Mouse (Mus musculus): ENCODE measurements around the gene Chit1. TPM values are rescaled to one million over a fixed set of nuclear protein-coding genes. Genes with fewer than 3 reads are reported as not detected.

Chit1 gene
- polyA plus RNA-seq, 1 experiment from 2014 or later, result not detected

GRCm38 (mm10) chr1:134080406-134080805 is 30.6 kb upstream of the Chit1 start:
- ATAC-seq (ENCODE audit: insufficient number of reproducible peaks, insufficient read depth, low FRiP score, low TSS enrichment, low read depth), result no peak
- 84% methylated on average over 4 of the region's 4 CpGs for WGBS
- Histone ChIP-seq H3K4me1 (peaks cover 49% of the 10 kb centered on the region), H3K4me3 (no peak overlapping the region), H3K9me3 (no peaks in the 10 kb centered on the region), H3K27me3 (no peaks in the 10 kb centered on the region), H3K27ac (peak overlapping the region; percentile 79), H3K36me3 (peaks cover 12% of the 10 kb centered on the region; the same call in 1 of the 2 replicates), H3K4me2 (no peak overlapping the region), H3K9ac (no peak overlapping the region)

GRCm38 (mm10) chr1:134080881-134081450 is 30.1 kb upstream of the Chit1 start:
- ATAC-seq (ENCODE audit: insufficient number of reproducible peaks, insufficient read depth, low FRiP score, low TSS enrichment, low read depth), result no peak
- Histone ChIP-seq H3K27ac (no peak overlapping the region), H3K4me2 (no peak overlapping the region), H3K4me3 (no peak overlapping the region), H3K9ac (no peak overlapping the region), H3K27me3 (no peaks in the 10 kb centered on the region), H3K9me3 (no peaks in the 10 kb centered on the region), H3K4me1 (peaks cover 43% of the 10 kb centered on the region), H3K36me3 (peaks cover 9% of the 10 kb centered on the region; the same call in 1 of the 2 replicates)
- WGBS, result 76% methylated on average over 5 of the region's 5 CpGs

- Histone ChIP-seq H3K36me3 (no peaks in the 10 kb centered on the region), H3K27ac (no peak overlapping the region), H3K9me3 (no peaks in the 10 kb centered on the region), H3K9ac (peak overlapping the region; percentile 17; the same call in 1 of the 2 replicates), H3K4me2 (no peak overlapping the region), H3K27me3 (no peaks in the 10 kb centered on the region), H3K4me1 (peaks cover 36% of the 10 kb centered on the region), H3K4me3 (no peak overlapping the region)
- WGBS, result 55% methylated on average over 11 of the region's 11 CpGs
- ATAC-seq (ENCODE audit: insufficient number of reproducible peaks, insufficient read depth, low FRiP score, low TSS enrichment, low read depth), result no peak
These were observed 28.0 kb upstream of the Chit1 start for GRCm38 (mm10) chr1:134082987-134083516.

GRCm38 (mm10) chr1:134083676-134084075 is 27.4 kb upstream of the Chit1 start:
- no peak for ATAC-seq (ENCODE audit: insufficient number of reproducible peaks, insufficient read depth, low FRiP score, low TSS enrichment, low read depth)
- H3K9me3 ChIP-seq, result no peaks in the 10 kb centered on the region
- H3K27ac ChIP-seq, result no peak overlapping the region
- H3K4me2 ChIP-seq, result no peak overlapping the region
- H3K27me3 ChIP-seq, result no peaks in the 10 kb centered on the region
- WGBS, result 82% methylated on average over 8 of the region's 8 CpGs
- H3K36me3 ChIP-seq, result no peaks in the 10 kb centered on the region
- H3K4me3 ChIP-seq, result no peak overlapping the region
- H3K4me1 ChIP-seq, result peaks cover 32% of the 10 kb centered on the region
- H3K9ac ChIP-seq, result no peak overlapping the region

GRCm38 (mm10) chr1:134084128-134084527 is 26.9 kb upstream of the Chit1 start:
- H3K27ac ChIP-seq, result no peak overlapping the region
- 80% methylated on average over 3 of the region's 3 CpGs for WGBS
- no peaks in the 10 kb centered on the region for H3K36me3 ChIP-seq
- H3K4me3 ChIP-seq, result no peak overlapping the region
- no peaks in the 10 kb centered on the region for H3K9me3 ChIP-seq
- H3K4me1 ChIP-seq, result peaks cover 32% of the 10 kb centered on the region
- H3K27me3 ChIP-seq, result no peaks in the 10 kb centered on the region
- no peak for ATAC-seq (ENCODE audit: insufficient number of reproducible peaks, insufficient read depth, low FRiP score, low TSS enrichment, low read depth)
- H3K9ac ChIP-seq, result no peak overlapping the region
- H3K4me2 ChIP-seq, result no peak overlapping the region

- 0 out of 2 replicates have a peak overlapping the region, but pooled peaks have one; percentile 40 for H3K9ac ChIP-seq
- no peaks in the 10 kb centered on the region for H3K27me3 ChIP-seq
- no peak overlapping the region for H3K27ac ChIP-seq
- ATAC-seq (ENCODE audit: insufficient number of reproducible peaks, insufficient read depth, low FRiP score, low TSS enrichment, low read depth), result no peak
- no peaks in the 10 kb centered on the region for H3K9me3 ChIP-seq
- H3K4me2 ChIP-seq, result no peak overlapping the region
- H3K4me3 ChIP-seq, result no peak overlapping the region
- WGBS, result 30% methylated on average over 3 of the region's 3 CpGs
- H3K4me1 ChIP-seq, result peaks cover 21% of the 10 kb centered on the region
- no peaks in the 10 kb centered on the region for H3K36me3 ChIP-seq
These were observed 25.0 kb upstream of the Chit1 start for GRCm38 (mm10) chr1:134086017-134086416.

- peak overlapping the region; percentile 40 for H3K9ac ChIP-seq
- H3K27ac ChIP-seq, result no peak overlapping the region
- 50% methylated on average over 16 of the region's 16 CpGs for WGBS
- no peak for ATAC-seq (ENCODE audit: insufficient number of reproducible peaks, insufficient read depth, low FRiP score, low TSS enrichment, low read depth)
- H3K36me3 ChIP-seq, result no peaks in the 10 kb centered on the region
- H3K4me2 ChIP-seq, result peak overlapping the region; percentile 28
- H3K4me1 ChIP-seq, result peaks cover 21% of the 10 kb centered on the region
- no peaks in the 10 kb centered on the region for H3K9me3 ChIP-seq
- H3K4me3 ChIP-seq, result no peak overlapping the region
- no peaks in the 10 kb centered on the region for H3K27me3 ChIP-seq
These were observed 24.1 kb upstream of the Chit1 start for GRCm38 (mm10) chr1:134086811-134087398.

- H3K9me3 ChIP-seq, result no peaks in the 10 kb centered on the region
- no peak for ATAC-seq (ENCODE audit: insufficient number of reproducible peaks, insufficient read depth, low FRiP score, low TSS enrichment, low read depth)
- 87% methylated on average over 7 of the region's 7 CpGs for WGBS
- no peaks in the 10 kb centered on the region for H3K36me3 ChIP-seq
- H3K4me2 ChIP-seq, result no peak overlapping the region
- H3K9ac ChIP-seq, result no peak overlapping the region
- H3K4me3 ChIP-seq, result no peak overlapping the region
- H3K4me1 ChIP-seq, result peaks cover 27% of the 10 kb centered on the region
- no peak overlapping the region; the same call in 1 of the 2 replicates for H3K27ac ChIP-seq
- no peaks in the 10 kb centered on the region for H3K27me3 ChIP-seq
These were observed 22.0 kb upstream of the Chit1 start for GRCm38 (mm10) chr1:134089074-134089473.

- Histone ChIP-seq H3K27ac (no peak overlapping the region), H3K27me3 (no peaks in the 10 kb centered on the region), H3K4me3 (no peak overlapping the region), H3K36me3 (no peaks in the 10 kb centered on the region), H3K4me1 (peaks cover 43% of the 10 kb centered on the region), H3K9ac (no peak overlapping the region), H3K4me2 (no peak overlapping the region), H3K9me3 (no peaks in the 10 kb centered on the region)
- ATAC-seq (ENCODE audit: insufficient number of reproducible peaks, insufficient read depth, low FRiP score, low TSS enrichment, low read depth), result no peak
- WGBS, result 88% methylated on average over 3 of the region's 3 CpGs
These were observed 19.2 kb upstream of the Chit1 start for GRCm38 (mm10) chr1:134091851-134092250.

GRCm38 (mm10) chr1:134092368-134092767 is 18.7 kb upstream of the Chit1 start:
- H3K4me1 ChIP-seq, result peaks cover 42% of the 10 kb centered on the region
- H3K36me3 ChIP-seq, result no peaks in the 10 kb centered on the region
- no peaks in the 10 kb centered on the region for H3K9me3 ChIP-seq
- H3K4me2 ChIP-seq, result peak overlapping the region; percentile 81
- H3K27me3 ChIP-seq, result no peaks in the 10 kb centered on the region
- H3K9ac ChIP-seq, result peak overlapping the region; percentile 77
- WGBS, result 34% methylated on average over 6 of the region's 6 CpGs
- peak overlapping the region; percentile 50 for H3K4me3 ChIP-seq
- peak overlapping the region; percentile 86 for H3K27ac ChIP-seq
- ATAC-seq (ENCODE audit: insufficient number of reproducible peaks, insufficient read depth, low FRiP score, low TSS enrichment, low read depth), result no peak

GRCm38 (mm10) chr1:134092852-134093770 is 17.9 kb upstream of the Chit1 start:
- Histone ChIP-seq H3K9me3 (no peaks in the 10 kb centered on the region), H3K4me2 (peak overlapping the region; percentile 81), H3K36me3 (no peaks in the 10 kb centered on the region), H3K27ac (peak overlapping the region; percentile 86), H3K4me1 (peaks cover 47% of the 10 kb centered on the region), H3K27me3 (no peaks in the 10 kb centered on the region), H3K9ac (peak overlapping the region; percentile 77), H3K4me3 (peak overlapping the region; percentile 50)
- ATAC-seq (ENCODE audit: insufficient number of reproducible peaks, insufficient read depth, low FRiP score, low TSS enrichment, low read depth), result peak; percentile 89
- WGBS, result 3% methylated on average over 36 of the region's 43 CpGs

Data from embryonic facial prominence, embryonic 13.5 days (tissue).